Mouse (Mus musculus) limb, embryonic 15.5 days (tissue): ENCODE results near the gene 4930480E11Rik. TPM values are rescaled to one million over a fixed set of nuclear protein-coding genes. Genes with fewer than 3 reads are reported as not detected.
"Not testable (repeated sequence)": the region's sequence is repeated elsewhere in the genome, so short reads cannot be mapped to it uniquely, and the experiment has no call there.

ENCODE experiments used
- ATAC-seq: fragments of 200-750 bp; cut with Nextera tagmentation; 2 replicates; pipeline ENCODE4 v1.8.0; 2017; ENCODE audit warnings: low read depth, moderate TSS enrichment; ENCODE audit not compliant: insufficient number of reproducible peaks, low FRiP score, low TSS enrichment
- H3K27ac ChIP-seq: fragments of 300-500 bp; sonication (generic); 2 replicates; pipeline ENCODE4 v1.5.1; 2015; ENCODE audit warnings: moderate library complexity, mild to moderate bottlenecking, inconsistent platforms
- H3K27me3 ChIP-seq: fragments of 300-500 bp; sonication (generic); 2 replicates; pipeline ENCODE4 v1.6.1; 2015; ENCODE audit warnings: inconsistent platforms
- H3K36me3 ChIP-seq: fragments of 300-500 bp; sonication (generic); 2 replicates; pipeline ENCODE4 v1.6.1; 2015; ENCODE audit warnings: inconsistent platforms
- H3K4me1 ChIP-seq: fragments of 300-500 bp; sonication (generic); 2 replicates; pipeline ENCODE4 v1.6.1; 2015; ENCODE audit warnings: inconsistent platforms
- H3K4me2 ChIP-seq: fragments of 300-500 bp; sonication (generic); 2 replicates; pipeline ENCODE4 v1.6.1; 2015; ENCODE audit warnings: mild to moderate bottlenecking, inconsistent platforms
- H3K4me3 ChIP-seq: fragments of 300-500 bp; sonication (generic); 2 replicates; pipeline ENCODE4 v1.5.1; 2015; ENCODE audit warnings: mild to moderate bottlenecking, inconsistent platforms
- H3K9ac ChIP-seq: fragments of 300-500 bp; sonication (generic); 2 replicates; pipeline ENCODE4 v1.6.1; 2015; ENCODE audit warnings: inconsistent platforms
- H3K9me3 ChIP-seq: fragments of 300-500 bp; sonication (generic); 2 replicates; pipeline ENCODE4 v1.6.1; 2016; ENCODE audit warnings: inconsistent platforms
- WGBS: fragments of 180-500 bp; shearing (Covaris S2); methylation state at CpG from one replicate; pipeline ENCODE4 v1.1.7; 2015; 5-methylcytosine and 5-hydroxymethylcytosine counted together
- polyA plus RNA-seq: library from polyadenylated mRNA; unstranded; fragments of >200 nt; fragmentation: Nextera tagmentation; extraction: Ambion mirVana; gene quantifications from 2 replicates; pipeline ENCODE4 v1.2.1, GENCODE M21; 2015

Gene 4930480E11Rik
- not detected in 2 replicates for polyA plus RNA-seq

GRCm38 (mm10) chrX:78369343-78369742 is at the start of gene 4930480E11Rik:
TSS of gene 4930480E11Rik (plus strand) at chrX:78369643.
- Histone ChIP-seq H3K36me3 (no peaks in the 10 kb centered on the region), H3K9me3 (no peaks in the 10 kb centered on the region), H3K4me1 (no peaks in the 10 kb centered on the region), H3K27ac (no peak within 1 kb of the TSS), H3K27me3 (no peaks in the 10 kb centered on the region), H3K9ac (no peak within 1 kb of the TSS), H3K4me2 (no peak within 1 kb of the TSS), H3K4me3 (no peak within 1 kb of the TSS)
- no peak for ATAC-seq
- 47% methylated on average over 1 of the region's 1 CpGs for WGBS

DNA sequence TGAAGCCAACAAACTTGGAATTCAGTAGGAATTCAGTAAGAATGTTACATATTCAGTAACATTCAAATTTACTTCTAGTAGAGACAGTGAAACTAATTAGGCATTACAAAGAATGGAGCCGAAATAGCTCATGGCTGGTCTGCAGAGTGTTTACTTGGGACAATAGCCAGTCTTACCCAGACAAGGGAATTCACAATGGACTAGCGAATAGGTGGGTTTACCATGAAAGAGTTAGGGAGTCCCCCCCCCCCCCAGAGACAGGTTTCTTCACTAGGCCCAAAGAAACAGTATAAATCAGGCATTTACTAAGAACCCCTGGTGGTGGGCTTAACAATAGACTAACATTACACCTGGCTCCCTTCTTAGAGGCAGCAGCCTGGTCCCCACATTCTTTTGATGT is 33.9 kb downstream of the 4930480E11Rik start:
- H3K27ac ChIP-seq, H3K36me3 ChIP-seq, H3K9me3 ChIP-seq, H3K4me1 ChIP-seq, H3K4me2 ChIP-seq, ATAC-seq, H3K9ac ChIP-seq, H3K4me3 ChIP-seq, H3K27me3 ChIP-seq: not testable (repeated sequence)
- WGBS = 89% methylated on average over 2 of the region's 2 CpGs

Other genes starting within 250 kb of the 4930480E11Rik start
- not detected in 2 replicates for gene Gm5938, start 244.2 kb upstream of the 4930480E11Rik start, polyA plus RNA-seq
- gene Obp1b, start 182.9 kb upstream of the 4930480E11Rik start, polyA plus RNA-seq = not detected in 2 replicates
- gene Gm14743, start 123.7 kb upstream of the 4930480E11Rik start, polyA plus RNA-seq = not detected in 2 replicates
- gene Prrg1, start 214.3 kb downstream of the 4930480E11Rik start, polyA plus RNA-seq = 15.0 and 15.8 TPM in 2 replicates